Mouse (Mus musculus) kidney, adult 2 months (tissue): Measurements from ENCODE around the gene Esrrg.

Source experiments
- CTCF ChIP-seq: fragments of 200-500 bp; conservative IDR thresholded peaks from 2 replicates; pipeline ENCODE4 v1.5.1; 2011; ENCODE audit warnings: low read depth, mild to moderate bottlenecking, control low read depth, low read length, moderate library complexity, mixed read lengths; ENCODE audit not compliant: insufficient read depth, insufficient read length
- POLR2A ChIP-seq: fragments of 200-500 bp; IDR thresholded peaks from one replicate; pipeline ENCODE4 v1.6.1; 2011; ENCODE audit warnings: low read depth, low read length, control low read depth

DNA sequence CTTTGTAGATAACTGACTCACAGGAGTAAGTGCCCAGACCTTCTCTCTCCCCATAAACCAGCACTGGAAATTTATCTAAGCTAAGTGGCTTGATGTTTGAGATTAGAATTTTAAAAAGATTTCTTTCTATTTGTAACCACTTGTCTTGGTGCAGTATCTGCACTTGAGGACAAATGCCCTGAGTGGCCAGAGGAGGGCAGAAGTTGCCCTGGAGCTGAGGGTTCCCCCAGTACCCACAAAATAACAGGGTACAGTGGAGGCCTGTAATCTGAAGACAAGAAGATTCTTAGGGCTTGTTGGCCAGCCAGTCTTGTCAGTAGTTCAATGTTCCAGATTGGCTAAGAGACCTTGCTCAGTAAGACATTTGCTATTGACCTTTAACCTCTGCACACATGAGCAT lies 461.3 kb downstream of the Esrrg start:
- TF ChIP-seq CTCF (no peak), POLR2A (no peak)
